Mouse (Mus musculus) gastrocnemius, postnatal 14 days (tissue): ENCODE data around the gene Gm8297. TPM values are rescaled to one million over a fixed set of nuclear protein-coding genes. Genes with fewer than 3 reads are reported as not detected.
"Not testable (repeated sequence)": the region's sequence is repeated elsewhere in the genome, so short reads cannot be mapped to it uniquely, and the experiment has no call there.

ENCODE experiments used
- DNase-seq: peaks from one replicate; pipeline ENCODE4 v3.0.0; 2021; ENCODE audit warnings: mixed read lengths
- intact Hi-C: fragments of 180-260 bp; cut with DNase I; formaldehyde crosslinking; loops from one replicate; pipeline ENCODE4 v1.15.1; 2025; ENCODE audit warnings: low total_unique reads
- long read RNA-seq, 2 experiments: library from polyadenylated mRNA; stranded (forward); transcript quantifications; one replicate each; pipeline ENCODE4 v2.0.0; 2021
- total RNA-seq, 2 experiments: library from RNA; stranded (reverse); gene quantifications; 2 replicates each; pipeline ENCODE4 v1.2.3; 2021

Gene Gm8297
- total RNA-seq: not detected
- long read RNA-seq, experiment 1: 0 reads
- long read RNA-seq, experiment 2: 0 reads

GRCm38 (mm10) chr14:4983635-4984034, at the start of gene Gm8297:
Gene Gm8297 (plus strand): TSS chr14:4983935.
- DNase-seq, intact Hi-C loops: not testable (repeated sequence)

- intact Hi-C loops, DNase-seq: not testable (repeated sequence)
Measured at GRCm38 (mm10) chr14:5015591-5015990, 31.9 kb downstream of the Gm8297 start, which contains the start of gene Gm3298. Gene Gm3298 (plus strand): TSS chr14:5015891.

Other genes with a start within 250 kb of the Gm8297 start
- gene Gm9602, start 207.6 kb upstream of the Gm8297 start, total RNA-seq: not detected
- not detected for gene Gm3269, start 145.8 kb upstream of the Gm8297 start, total RNA-seq
- 1 to 10 TPM; 1.0 to 3.0 TPM for gene Gm3264, start 128.4 kb upstream of the Gm8297 start, total RNA-seq
- not detected for gene Gm3278, start 91.5 kb upstream of the Gm8297 start, total RNA-seq
- not detected for gene Gm3298, start 32.0 kb downstream of the Gm8297 start, total RNA-seq
- not detected for gene 4930555G01Rik, start 66.7 kb downstream of the Gm8297 start, total RNA-seq
- gene Gm8281, start 87.1 kb downstream of the Gm8297 start, total RNA-seq: under 1 TPM in 1 of 2 experiments, not detected in 1; 0.18 TPM
- gene Gm8279, start 147.6 kb downstream of the Gm8297 start, total RNA-seq: not detected
- gene Gm3317, start 180.6 kb downstream of the Gm8297 start, total RNA-seq: not detected
- gene Gm8271, start 201.9 kb downstream of the Gm8297 start, total RNA-seq: not detected